Mouse (Mus musculus) kidney, postnatal 4 days (tissue): Measurements from ENCODE around the gene Atp7a.
"Not testable (repeated sequence)": the region's sequence is repeated elsewhere in the genome, so short reads cannot be mapped to it uniquely, and the experiment has no call there.

Source experiments
- DNase-seq, 2 experiments: peaks; one replicate each; pipeline ENCODE4 v3.0.0; 2021; ENCODE audit warnings: mixed read lengths in 2 of 2

The Atp7a gene

DNA sequence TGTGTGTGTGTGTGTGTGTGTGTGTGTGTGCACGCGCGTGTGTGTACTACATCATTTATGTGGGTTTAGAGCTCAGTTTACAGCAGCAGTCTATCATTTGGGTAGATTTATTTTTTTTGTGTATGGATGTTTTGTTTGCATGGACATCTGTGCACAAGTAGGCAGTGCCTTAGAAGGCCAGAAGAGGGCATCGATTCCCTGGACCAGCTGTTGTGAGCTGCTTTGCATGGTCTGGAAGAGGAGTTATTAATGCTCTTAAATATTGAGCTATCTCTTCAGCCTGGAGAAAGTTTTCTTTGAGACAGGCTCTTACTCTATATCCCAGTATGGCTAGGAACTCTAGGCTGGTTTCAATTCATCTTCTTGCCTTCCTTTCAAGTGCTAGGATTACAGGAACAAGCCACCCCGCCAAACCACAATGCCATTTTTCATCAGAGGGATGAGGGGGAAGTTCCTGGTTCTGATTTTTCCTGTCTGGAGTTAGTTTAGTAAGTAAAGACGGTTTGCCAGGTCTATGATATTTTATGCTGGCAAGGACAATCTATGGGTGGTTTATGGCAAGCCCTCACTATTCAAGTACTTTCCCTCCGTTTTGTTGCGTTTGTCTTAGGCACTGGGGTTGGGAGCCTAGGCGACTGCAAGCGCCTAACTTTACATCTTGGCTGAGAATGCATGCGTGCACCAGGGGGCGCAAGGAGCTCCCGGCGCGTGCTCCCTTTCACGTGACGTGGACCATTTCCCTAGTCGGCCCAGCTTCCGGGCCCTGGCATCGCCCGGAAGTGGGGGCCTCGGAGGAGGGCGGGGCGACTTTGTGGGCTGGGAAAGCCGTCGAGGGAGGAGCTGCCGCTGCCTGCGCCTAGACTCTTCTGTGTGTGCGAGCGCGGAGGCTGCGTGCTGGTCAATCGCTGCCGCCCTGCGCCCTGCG lies at the start of gene Atp7a:
Gene Atp7a, plus strand, starts transcription at position 859 of the 925 bp plus-strand sequence.
- peak; percentile 93 to 95 for DNase-seq

- DNase-seq, result no peak
These were observed 25.5 kb upstream of the Atp7a start for GRCm38 (mm10) chrX:106001605-106002004.

DNA sequence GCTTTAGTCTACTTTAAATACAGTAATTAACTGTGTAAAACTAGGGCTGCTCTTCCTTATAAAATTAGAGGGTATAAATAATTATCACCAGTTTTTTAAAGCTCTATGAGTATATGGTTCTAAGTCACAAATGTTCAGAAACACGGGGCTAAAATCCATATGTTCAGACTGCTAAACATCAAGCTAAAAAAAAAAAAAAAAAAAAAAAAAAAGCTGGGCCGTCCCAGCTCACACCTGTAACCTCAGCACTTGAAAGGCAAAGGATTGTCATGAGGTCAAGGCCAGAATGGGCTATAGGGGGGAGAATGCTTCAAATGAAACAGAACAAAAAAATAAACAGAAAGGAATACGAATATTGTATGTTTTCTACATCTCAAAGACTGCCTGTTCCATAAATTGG lies 16.3 kb upstream of the Atp7a start:
- no peak for DNase-seq

- peak; percentile 87 to 92 for DNase-seq
These were observed 15.5 kb upstream of the Atp7a start, which contains the start of gene Magt1 for GRCm38 (mm10) chrX:106011465-106012159. Gene Magt1, minus strand, starts transcription at chrX:106011906.

DNA sequence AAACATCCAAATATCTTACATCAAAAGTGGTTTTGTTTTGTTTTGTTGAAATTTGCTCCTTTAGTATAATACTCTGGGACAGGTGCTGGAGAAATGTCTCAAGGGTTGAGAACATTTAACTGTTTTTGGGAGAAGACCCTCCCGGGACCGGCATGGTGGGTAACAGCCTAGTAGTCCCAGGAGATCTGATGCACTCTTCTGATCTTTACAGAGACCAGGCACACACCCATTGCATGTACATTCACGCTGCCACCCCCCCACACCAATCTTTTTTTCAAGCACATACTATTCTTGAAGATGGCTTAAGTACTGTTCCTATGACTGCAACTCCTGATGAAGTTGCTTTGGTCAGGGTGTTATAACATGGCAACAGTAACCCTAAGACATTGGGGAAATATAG lies 14.5 kb upstream of the Atp7a start:
- no peak for DNase-seq

DNA sequence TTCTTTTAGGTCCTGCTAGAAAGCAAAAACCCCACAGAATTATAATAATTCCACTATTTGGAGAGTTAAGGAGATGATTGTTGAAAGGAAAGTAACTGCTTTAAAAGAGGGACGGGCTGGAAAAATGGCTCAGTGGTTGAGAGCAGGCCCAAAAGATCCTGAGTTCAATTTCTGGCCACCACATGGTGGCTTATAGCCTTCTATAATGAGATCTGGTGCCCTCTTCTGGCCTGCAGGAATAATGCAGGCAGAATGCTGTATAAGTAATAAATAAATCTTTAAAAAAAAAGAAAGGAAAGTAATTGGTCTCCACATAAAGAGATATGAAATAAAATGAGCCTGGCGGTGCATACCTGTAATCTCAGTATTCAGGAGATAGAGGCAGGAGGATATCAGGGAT lies 13.9 kb upstream of the Atp7a start:
- DNase-seq, result peak; percentile 68 to 71

- not testable (repeated sequence) for DNase-seq
These were observed 12.2 kb upstream of the Atp7a start for GRCm38 (mm10) chrX:106014741-106015377.

GRCm38 (mm10) chrX:106015571-106016322 lies 11.3 kb upstream of the Atp7a start, which contains the start of gene Cox7b:
Gene Cox7b, plus strand, starts transcription at chrX:106015700.
- peak; percentile 70 to 83 for DNase-seq

DNA sequence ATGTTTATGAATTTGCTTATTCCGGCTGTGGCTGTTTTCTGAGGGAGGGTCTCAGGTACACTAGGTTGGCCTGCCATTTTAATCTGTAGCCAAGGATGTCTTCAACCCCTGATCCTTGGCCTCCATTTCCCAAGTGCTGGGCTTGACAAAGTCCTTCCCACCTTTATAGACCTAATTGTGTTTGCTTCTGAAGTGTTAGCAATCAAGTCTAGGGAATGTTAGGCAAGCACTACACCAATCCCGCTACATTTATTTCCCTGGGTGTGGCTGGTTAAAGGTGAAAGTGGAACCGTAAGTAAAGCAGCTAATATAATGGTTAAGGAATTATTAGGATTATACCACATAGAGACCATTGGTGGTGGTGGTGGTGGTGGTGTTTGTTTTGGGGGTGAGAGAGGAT lies 10.0 kb upstream of the Atp7a start:
- DNase-seq, result no peak

DNA sequence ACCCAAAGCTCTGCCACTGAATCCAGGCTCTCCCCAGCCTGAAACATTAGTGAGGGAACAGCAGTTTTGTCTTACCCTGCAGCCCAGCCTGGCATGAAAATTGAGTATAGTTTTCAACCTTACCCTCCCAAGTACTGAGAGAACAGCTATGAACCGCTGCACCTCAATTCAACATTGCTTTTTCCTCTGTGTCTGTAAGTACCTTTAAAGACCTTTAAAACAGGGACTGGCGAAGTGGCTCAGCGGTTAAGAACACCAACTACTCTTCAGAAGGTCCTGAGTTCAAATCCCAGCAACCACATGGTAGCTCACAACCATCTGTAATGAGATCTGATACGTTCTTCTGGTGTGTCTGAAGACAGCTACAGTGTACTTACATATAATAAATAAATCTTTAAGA lies 9.6 kb upstream of the Atp7a start:
- no peak for DNase-seq

DNA sequence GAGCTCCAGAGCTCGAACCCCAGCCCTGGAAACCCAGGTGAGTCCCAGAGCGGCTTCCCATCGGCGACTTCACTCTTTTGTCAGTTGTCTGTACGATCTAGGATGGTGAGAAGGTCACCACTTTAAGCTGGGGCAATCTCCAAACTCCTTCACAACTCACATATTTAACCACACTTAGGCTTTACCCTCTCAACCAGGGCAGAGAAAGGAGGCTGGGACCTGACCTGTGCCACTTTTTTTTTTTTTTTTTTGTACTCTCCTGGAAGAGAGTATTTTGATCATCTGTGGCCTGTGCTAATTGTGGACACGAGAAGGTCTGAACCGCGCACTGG lies 233 bp downstream of the Atp7a start:
- DNase-seq, result no peak

DNA sequence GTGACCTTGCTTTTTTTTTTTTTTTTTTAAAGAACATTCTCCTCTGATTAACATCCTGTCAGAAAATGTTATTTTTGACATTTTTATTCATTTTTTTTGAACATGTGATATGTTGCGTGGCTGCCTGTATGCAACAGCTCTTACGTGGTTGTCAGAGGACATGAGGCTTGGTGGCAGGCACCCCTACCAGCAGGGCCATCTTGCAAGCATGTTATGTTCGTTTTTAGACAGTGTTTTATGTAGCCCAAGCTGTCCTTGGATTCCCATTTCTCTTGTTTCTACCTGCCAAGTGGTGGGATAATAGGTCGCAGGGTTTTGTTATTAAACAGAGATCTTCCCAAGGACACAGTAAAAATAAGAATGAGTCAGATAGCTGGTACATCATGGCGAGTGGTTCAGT lies 3.1 kb downstream of the Atp7a start:
- no peak for DNase-seq

GRCm38 (mm10) chrX:106031124-106031523 lies 4.0 kb downstream of the Atp7a start:
- no peak for DNase-seq

- DNase-seq, result no peak
These were observed 8.7 kb downstream of the Atp7a start for GRCm38 (mm10) chrX:106035727-106036126.

- DNase-seq, result peak; percentile 9 to 32
These were observed 10.2 kb downstream of the Atp7a start for GRCm38 (mm10) chrX:106037185-106037752.

DNA sequence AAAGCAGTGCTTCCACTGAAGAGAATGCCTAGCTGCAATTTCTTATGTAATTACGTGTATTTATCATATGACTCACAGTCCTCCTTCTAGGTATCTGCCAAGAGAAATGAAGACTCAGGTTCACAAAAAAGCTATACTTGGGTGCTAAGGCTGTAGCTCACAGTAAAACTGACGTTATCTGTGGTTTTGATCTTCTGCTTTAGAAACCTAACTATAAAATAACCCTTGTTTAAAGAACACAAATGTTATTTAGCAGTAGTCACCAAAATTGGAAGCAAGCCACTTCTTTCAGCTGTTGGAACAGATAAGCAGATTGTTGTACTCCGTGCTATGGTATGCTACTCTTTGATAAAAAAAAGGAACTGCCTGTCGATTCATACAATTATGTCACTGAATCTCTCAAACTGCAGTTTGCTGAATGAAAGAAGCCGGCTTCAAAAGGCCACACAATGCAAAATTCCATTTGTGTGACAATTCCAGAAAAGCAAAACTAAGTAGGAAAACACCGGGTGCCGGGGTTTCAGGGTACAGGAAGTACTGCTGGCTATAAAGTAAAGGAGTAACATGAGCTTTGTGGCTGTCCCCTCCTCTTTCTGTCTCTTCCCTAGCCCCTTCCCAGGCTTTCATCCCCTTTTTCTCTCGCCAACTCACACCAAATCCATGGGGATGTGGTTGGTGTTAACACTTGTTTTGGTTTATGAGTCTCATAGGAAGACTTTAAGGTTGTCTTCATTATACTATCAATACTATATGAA lies 17.0 kb downstream of the Atp7a start:
- DNase-seq, result no peak

DNA sequence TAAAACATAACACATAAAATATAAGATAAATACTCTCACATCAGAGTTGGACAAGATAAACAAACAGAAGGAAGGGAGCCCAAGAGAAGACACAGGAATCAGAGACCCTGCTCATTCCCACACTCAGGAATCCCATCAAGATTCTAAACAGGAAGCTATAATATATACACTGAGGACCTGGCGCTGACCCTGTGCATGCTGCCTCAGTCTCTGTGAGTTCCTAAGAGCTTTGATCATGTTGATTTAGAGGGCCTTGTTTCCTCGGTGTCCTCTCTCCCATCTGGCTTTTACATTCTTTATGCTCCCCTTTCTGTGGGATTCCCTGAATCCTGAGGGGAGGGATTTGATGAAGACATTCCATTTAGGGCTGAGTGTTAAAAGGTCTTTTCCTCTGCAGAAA lies 18.4 kb downstream of the Atp7a start:
- peak in 1 of 2 experiments; percentile 28 for DNase-seq

DNA sequence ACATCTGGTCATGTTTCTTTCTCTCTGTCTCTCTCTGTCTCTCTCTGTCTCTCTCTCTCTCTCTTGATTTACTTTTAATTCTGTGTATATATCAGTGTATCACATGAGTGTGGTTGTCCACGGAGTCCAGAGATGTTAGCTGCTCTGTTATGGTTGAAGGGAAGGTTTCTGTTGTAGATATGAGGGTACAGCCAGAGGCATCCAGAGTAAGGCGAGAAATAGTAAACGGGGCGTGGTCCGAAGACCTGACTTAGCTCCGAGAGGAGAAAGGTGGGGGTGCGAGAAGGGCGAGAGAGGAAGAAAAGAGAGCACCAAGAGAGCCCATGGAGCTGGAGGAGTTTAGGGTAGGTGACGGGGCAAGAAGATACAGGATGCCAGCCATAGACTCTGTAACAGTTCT lies 18.9 kb downstream of the Atp7a start:
- no peak for DNase-seq

DNA sequence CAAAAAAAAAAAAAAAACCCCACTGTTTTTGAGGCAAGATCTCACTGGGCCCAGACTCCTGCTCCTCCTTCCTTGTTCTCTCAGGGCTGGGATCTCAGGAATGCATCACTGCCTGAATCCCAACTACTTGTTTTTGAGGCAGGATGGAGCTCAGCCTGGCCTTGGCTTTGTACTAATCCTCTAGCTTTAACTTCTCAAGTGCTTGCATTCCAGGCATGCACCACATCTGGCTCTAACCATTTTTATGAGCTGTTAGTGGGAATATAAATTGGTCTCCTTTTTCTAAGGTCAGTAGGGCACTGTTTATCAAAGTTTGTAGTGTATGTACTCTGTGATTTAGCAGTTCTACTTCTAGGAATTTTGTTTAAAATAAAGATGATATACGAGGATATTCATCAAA lies 21.1 kb downstream of the Atp7a start:
- DNase-seq, result peak in 1 of 2 experiments; percentile 31

- DNase-seq, result not testable (repeated sequence)
These were observed 50.8 kb downstream of the Atp7a start for GRCm38 (mm10) chrX:106077858-106078257.

- DNase-seq, result peak in 1 of 2 experiments; percentile 15
These were observed 53.9 kb downstream of the Atp7a start for GRCm38 (mm10) chrX:106080811-106081443.
